Mouse (Mus musculus) heart, embryonic 13.5 days (tissue): Measurements from ENCODE around the gene Gemin8. TPM values are rescaled to one million over a fixed set of nuclear protein-coding genes. Genes with fewer than 3 reads are reported as not detected.
A peak's percentile ranks its signal among the peaks of the same experiment; 100 is the strongest.

Source experiments
- ATAC-seq: fragments of 200-750 bp; cut with Nextera tagmentation; 2 replicates; pipeline ENCODE4 v1.8.0; 2017; ENCODE audit warnings: moderate TSS enrichment; ENCODE audit not compliant: insufficient number of reproducible peaks, low FRiP score, low TSS enrichment; ENCODE audit errors: extremely low read depth
- H3K27ac ChIP-seq: fragments of 300-500 bp; sonication (generic); replicated peaks from 2 replicates; pipeline ENCODE4 v1.5.1; 2015; ENCODE audit warnings: moderate library complexity, mild to moderate bottlenecking, inconsistent platforms
- H3K27me3 ChIP-seq: fragments of 300-500 bp; sonication (generic); replicated peaks from 2 replicates; pipeline ENCODE4 v1.6.1; 2015; ENCODE audit warnings: mild to moderate bottlenecking, inconsistent platforms
- H3K36me3 ChIP-seq: fragments of 300-500 bp; sonication (generic); 2 replicates; pipeline ENCODE4 v1.6.1; 2015; ENCODE audit warnings: mild to moderate bottlenecking, inconsistent platforms
- H3K4me1 ChIP-seq: fragments of 300-500 bp; sonication (generic); 2 replicates; pipeline ENCODE4 v1.6.1; 2015; ENCODE audit warnings: inconsistent platforms
- H3K4me2 ChIP-seq: fragments of 300-500 bp; sonication (generic); 2 replicates; pipeline ENCODE4 v1.6.1; 2015; ENCODE audit warnings: inconsistent platforms, mild to moderate bottlenecking, moderate library complexity
- H3K4me3 ChIP-seq: fragments of 300-500 bp; sonication (generic); 2 replicates; pipeline ENCODE4 v1.5.1; 2015; ENCODE audit warnings: moderate library complexity, mild to moderate bottlenecking, inconsistent platforms
- H3K9ac ChIP-seq: fragments of 300-500 bp; sonication (generic); 2 replicates; pipeline ENCODE4 v1.6.1; 2015; ENCODE audit warnings: inconsistent platforms, mild to moderate bottlenecking, moderate library complexity
- H3K9me3 ChIP-seq: fragments of 300-500 bp; sonication (generic); 2 replicates; pipeline ENCODE4 v1.6.1; 2016; ENCODE audit warnings: inconsistent platforms
- WGBS: fragments of 180-500 bp; shearing (Covaris S2); methylation state at CpG from one replicate; pipeline ENCODE4 v1.1.7; 2015; ENCODE audit warnings: mixed read lengths; 5-methylcytosine and 5-hydroxymethylcytosine counted together
- polyA plus RNA-seq: library from polyadenylated mRNA; unstranded; fragments of >200 nt; fragmentation: Nextera tagmentation; extraction: Ambion mirVana; gene quantifications from 2 replicates; pipeline ENCODE4 v1.2.1, GENCODE M21; 2015

Gene Gemin8
- polyA plus RNA-seq, result 8.3 and 9.1 TPM in 2 replicates

GRCm38 (mm10) chrX:166169892-166170799 is at the start of gene Gemin8:
Gene Gemin8 (plus strand): TSS chrX:166170454.
- Histone ChIP-seq H3K4me2 (peak within 1 kb of the TSS; percentile 65), H3K27ac (peak within 1 kb of the TSS; percentile 77), H3K4me3 (peak within 1 kb of the TSS; percentile 66), H3K9ac (peak within 1 kb of the TSS; percentile 82), H3K4me1 (peaks cover 11% of the 10 kb centered on the region; the same call in 1 of the 2 replicates), H3K36me3 (no peaks in the 10 kb centered on the region), H3K27me3 (0 out of 2 replicates have a peak, but pooled peaks cover 4% of the 10 kb centered on the region), H3K9me3 (no peaks in the 10 kb centered on the region)
- WGBS, result 6% methylated on average over 31 of the region's 31 CpGs
- peak; percentile 91 for ATAC-seq

DNA sequence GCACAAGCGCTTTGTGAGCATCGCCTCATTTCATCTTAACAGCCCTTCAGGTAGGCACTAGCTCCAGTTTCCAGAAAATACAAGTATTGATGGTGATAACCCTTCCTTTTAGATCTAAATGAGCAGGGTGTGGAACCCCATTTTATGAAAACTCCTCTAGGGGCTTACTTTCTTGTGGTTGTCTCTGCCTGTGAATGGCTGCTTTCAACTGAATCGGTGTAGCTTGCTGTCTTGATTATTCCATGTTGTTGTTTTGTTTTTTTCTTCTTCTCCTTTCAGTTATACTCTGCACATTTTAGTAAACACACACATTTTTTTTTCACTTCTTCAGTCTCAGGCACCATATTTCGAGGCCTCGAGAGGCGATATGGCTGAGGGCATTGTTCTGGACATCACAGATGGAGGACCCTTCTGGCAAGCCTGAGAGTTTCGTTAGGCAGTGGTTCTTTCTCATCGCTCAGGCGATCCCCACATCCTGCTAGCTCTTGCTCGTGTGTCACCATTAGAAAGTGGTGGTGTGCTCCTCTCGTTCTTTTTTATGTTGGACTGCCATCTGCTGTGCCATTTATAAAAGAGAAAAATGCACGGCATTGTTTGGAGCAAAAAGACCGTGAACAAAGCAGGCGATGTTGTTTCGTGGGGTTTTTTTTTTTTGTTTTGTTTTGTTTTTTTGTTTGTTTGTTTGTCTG is 23.0 kb upstream of the Gemin8 start:
- H3K4me1 ChIP-seq, result no peaks in the 10 kb centered on the region
- H3K9ac ChIP-seq, result no peak overlapping the region
- WGBS, result 75% methylated on average over 15 of the region's 15 CpGs
- H3K4me3 ChIP-seq, result no peak overlapping the region
- no peak overlapping the region for H3K27ac ChIP-seq
- no peak for ATAC-seq
- H3K9me3 ChIP-seq, result no peaks in the 10 kb centered on the region
- H3K27me3 ChIP-seq, result no peaks in the 10 kb centered on the region
- no peaks in the 10 kb centered on the region for H3K36me3 ChIP-seq
- H3K4me2 ChIP-seq, result no peak overlapping the region

GRCm38 (mm10) chrX:166162773-166163172 is 7.5 kb upstream of the Gemin8 start:
- H3K27ac ChIP-seq, result no peak overlapping the region
- H3K4me2 ChIP-seq, result no peak overlapping the region
- H3K4me1 ChIP-seq, result no peaks in the 10 kb centered on the region
- 59% methylated on average over 4 of the region's 4 CpGs for WGBS
- H3K27me3 ChIP-seq, result 0 out of 2 replicates have a peak, but pooled peaks cover 4% of the 10 kb centered on the region
- H3K9me3 ChIP-seq, result no peaks in the 10 kb centered on the region
- no peaks in the 10 kb centered on the region for H3K36me3 ChIP-seq
- no peak overlapping the region for H3K9ac ChIP-seq
- no peak overlapping the region for H3K4me3 ChIP-seq
- no peak for ATAC-seq

DNA sequence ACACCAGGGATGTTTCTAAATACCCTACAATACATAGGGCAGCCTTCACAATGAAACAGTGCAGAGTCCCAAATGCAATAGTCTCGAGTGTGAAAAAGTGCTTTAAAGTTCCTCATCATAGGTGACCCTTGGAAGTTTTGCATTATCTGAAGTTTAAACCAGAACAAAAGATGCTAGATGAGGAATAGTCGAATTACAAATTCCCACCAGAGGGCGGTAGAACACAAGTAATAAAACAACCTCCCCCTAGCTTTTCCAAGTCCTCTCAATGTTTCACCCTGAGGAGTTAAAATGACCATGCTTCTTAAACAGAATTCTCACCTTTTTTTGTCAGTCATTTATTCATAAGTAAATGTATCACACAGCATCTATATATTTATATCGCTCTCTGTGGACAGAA is 2.9 kb upstream of the Gemin8 start:
- Histone ChIP-seq H3K27me3 (0 out of 2 replicates have a peak, but pooled peaks cover 4% of the 10 kb centered on the region), H3K4me2 (no peak overlapping the region), H3K27ac (no peak overlapping the region), H3K4me1 (peaks cover 3% of the 10 kb centered on the region; the same call in 1 of the 2 replicates), H3K9ac (no peak overlapping the region), H3K36me3 (no peaks in the 10 kb centered on the region), H3K9me3 (no peaks in the 10 kb centered on the region), H3K4me3 (no peak overlapping the region)
- ATAC-seq, result no peak
- 5% methylated on average over 4 of the region's 4 CpGs for WGBS

GRCm38 (mm10) chrX:166167923-166168322 is 2.3 kb upstream of the Gemin8 start:
- H3K27ac ChIP-seq, result no peak overlapping the region
- H3K9ac ChIP-seq, result no peak overlapping the region
- H3K4me1 ChIP-seq, result peaks cover 10% of the 10 kb centered on the region; the same call in 1 of the 2 replicates
- no peak overlapping the region for H3K4me2 ChIP-seq
- H3K27me3 ChIP-seq, result 0 out of 2 replicates have a peak, but pooled peaks cover 4% of the 10 kb centered on the region
- H3K36me3 ChIP-seq, result no peaks in the 10 kb centered on the region
- H3K4me3 ChIP-seq, result no peak overlapping the region
- ATAC-seq, result no peak
- WGBS, result 30% methylated on average over 3 of the region's 3 CpGs
- H3K9me3 ChIP-seq, result no peaks in the 10 kb centered on the region

GRCm38 (mm10) chrX:166170800-166171738 is 815 bp downstream of the Gemin8 start:
- Histone ChIP-seq H3K9me3 (no peaks in the 10 kb centered on the region), H3K27me3 (0 out of 2 replicates have a peak, but pooled peaks cover 4% of the 10 kb centered on the region), H3K27ac (peak overlapping the region; percentile 77), H3K4me2 (peak overlapping the region; percentile 65), H3K4me3 (peak overlapping the region; percentile 66), H3K36me3 (no peaks in the 10 kb centered on the region), H3K9ac (peak overlapping the region; percentile 82), H3K4me1 (peaks cover 11% of the 10 kb centered on the region; the same call in 1 of the 2 replicates)
- no peak for ATAC-seq
- WGBS, result 18% methylated on average over 9 of the region's 9 CpGs

DNA sequence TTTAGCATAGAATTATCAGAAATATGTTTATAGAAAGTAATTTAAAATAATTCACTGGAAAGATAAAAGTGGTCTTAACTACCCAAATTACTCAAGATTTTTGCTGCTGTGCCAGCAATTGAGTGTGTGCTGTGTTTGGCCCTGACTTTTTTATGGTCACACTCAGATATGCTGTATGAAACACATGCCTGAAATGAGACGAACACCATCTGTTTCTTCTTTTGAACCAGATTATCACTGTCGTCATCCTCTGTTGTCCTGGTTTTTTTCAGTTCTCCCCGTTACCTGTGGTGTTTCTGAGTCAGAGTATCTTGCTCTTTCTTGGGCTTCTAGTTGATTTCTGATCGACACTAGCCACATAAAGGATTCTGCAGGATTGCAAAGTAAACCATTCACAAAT is 1.8 kb downstream of the Gemin8 start:
- Histone ChIP-seq H3K4me1 (peaks cover 11% of the 10 kb centered on the region; the same call in 1 of the 2 replicates), H3K9ac (no peak overlapping the region), H3K27ac (0 out of 2 replicates have a peak overlapping the region, but pooled peaks have one; percentile 12), H3K36me3 (no peaks in the 10 kb centered on the region), H3K9me3 (no peaks in the 10 kb centered on the region), H3K4me2 (peak overlapping the region; percentile 30), H3K4me3 (no peak overlapping the region), H3K27me3 (no peaks in the 10 kb centered on the region)
- 30% methylated on average over 4 of the region's 4 CpGs for WGBS
- ATAC-seq, result no peak

- no peak for ATAC-seq
These were observed 2.4 kb downstream of the Gemin8 start for GRCm38 (mm10) chrX:166172661-166173060.

GRCm38 (mm10) chrX:166173796-166174195 is 3.5 kb downstream of the Gemin8 start:
- no peaks in the 10 kb centered on the region for H3K9me3 ChIP-seq
- H3K4me1 ChIP-seq, result peaks cover 11% of the 10 kb centered on the region; the same call in 1 of the 2 replicates
- no peak for ATAC-seq
- no peak overlapping the region for H3K9ac ChIP-seq
- WGBS, result 62% methylated on average over 7 of the region's 7 CpGs
- no peaks in the 10 kb centered on the region for H3K36me3 ChIP-seq
- H3K27me3 ChIP-seq, result no peaks in the 10 kb centered on the region
- no peak overlapping the region for H3K27ac ChIP-seq
- H3K4me2 ChIP-seq, result no peak overlapping the region
- H3K4me3 ChIP-seq, result no peak overlapping the region

More at GRCm38 (mm10) chrX:166172661-166173060, 2.4 kb downstream of the Gemin8 start:
- Histone ChIP-seq H3K9me3 (no peaks in the 10 kb centered on the region), H3K27me3 (no peaks in the 10 kb centered on the region), H3K27ac (0 out of 2 replicates have a peak overlapping the region, but pooled peaks have one; percentile 12), H3K4me2 (peak overlapping the region; percentile 30), H3K9ac (no peak overlapping the region), H3K36me3 (no peaks in the 10 kb centered on the region), H3K4me3 (no peak overlapping the region), H3K4me1 (peaks cover 11% of the 10 kb centered on the region; the same call in 1 of the 2 replicates)
- WGBS, result 52% methylated on average over 3 of the region's 3 CpGs

- WGBS, result 83% methylated on average over 7 of the region's 7 CpGs
- Histone ChIP-seq H3K4me2 (no peak overlapping the region), H3K9ac (no peak overlapping the region), H3K4me3 (no peak overlapping the region), H3K36me3 (peaks cover 2% of the 10 kb centered on the region; the same call in 1 of the 2 replicates), H3K27me3 (no peaks in the 10 kb centered on the region), H3K4me1 (peaks cover 2% of the 10 kb centered on the region; the same call in 1 of the 2 replicates), H3K27ac (no peak overlapping the region), H3K9me3 (no peaks in the 10 kb centered on the region)
- no peak for ATAC-seq
These were observed 7.7 kb downstream of the Gemin8 start for GRCm38 (mm10) chrX:166177929-166178328.
